Mouse (Mus musculus): Measurements from ENCODE around the gene Ms4a14. TPM values are rescaled to one million over a fixed set of nuclear protein-coding genes. Genes with fewer than 3 reads are reported as not detected.

The Ms4a14 gene
- polyA plus RNA-seq, 1 experiment from 2014 or later: 0.05 TPM

Other genes with a start within 250 kb of the Ms4a14 start
- not detected in 2 replicates for gene Ms4a8a, start 233.4 kb downstream of the Ms4a14 start, polyA plus RNA-seq (2015; fragmentation: Nextera tagmentation; extraction: Ambion mirVana)
- not detected in 2 replicates for gene 1700017D01Rik, start 183.6 kb downstream of the Ms4a14 start, polyA plus RNA-seq (2015; fragmentation: Nextera tagmentation; extraction: Ambion mirVana)
- not detected in 2 replicates for gene 1700025F22Rik, start 149.1 kb downstream of the Ms4a14 start, polyA plus RNA-seq (2015; fragmentation: Nextera tagmentation; extraction: Ambion mirVana)
- gene Ms4a13, start 117.7 kb downstream of the Ms4a14 start, polyA plus RNA-seq (2015; fragmentation: Nextera tagmentation; extraction: Ambion mirVana): not detected in 2 replicates
- not detected in 2 replicates for gene Ms4a12, start 82.0 kb downstream of the Ms4a14 start, polyA plus RNA-seq (2015; fragmentation: Nextera tagmentation; extraction: Ambion mirVana)
- not detected in 2 replicates for gene Ms4a1, start 48.2 kb downstream of the Ms4a14 start, polyA plus RNA-seq (2015; fragmentation: Nextera tagmentation; extraction: Ambion mirVana)
- not detected in 2 replicates for gene Ms4a5, start 30.6 kb downstream of the Ms4a14 start, polyA plus RNA-seq (2015; fragmentation: Nextera tagmentation; extraction: Ambion mirVana)
- gene Ms4a7, start 21.7 kb upstream of the Ms4a14 start, polyA plus RNA-seq (2015; fragmentation: Nextera tagmentation; extraction: Ambion mirVana): 2.2 TPM in 2 replicates
- gene Ms4a4a, start 61.1 kb upstream of the Ms4a14 start, polyA plus RNA-seq (2015; fragmentation: Nextera tagmentation; extraction: Ambion mirVana): 1.0 and 1.7 TPM in 2 replicates
- gene Ms4a4c, start 90.3 kb upstream of the Ms4a14 start, polyA plus RNA-seq (2015; fragmentation: Nextera tagmentation; extraction: Ambion mirVana): 0.19 and 0.53 TPM in 2 replicates
- not detected in 2 replicates for gene Ms4a4b, start 129.1 kb upstream of the Ms4a14 start, polyA plus RNA-seq (2015; fragmentation: Nextera tagmentation; extraction: Ambion mirVana)
- 1.3 and 1.7 TPM in 2 replicates for gene Ms4a6c, start 154.9 kb upstream of the Ms4a14 start, polyA plus RNA-seq (2015; fragmentation: Nextera tagmentation; extraction: Ambion mirVana)
- not detected in 2 replicates for gene Gm8369, start 171.5 kb upstream of the Ms4a14 start, polyA plus RNA-seq (2015; fragmentation: Nextera tagmentation; extraction: Ambion mirVana)
- gene Ms4a6b, start 202.1 kb upstream of the Ms4a14 start, polyA plus RNA-seq (2015; fragmentation: Nextera tagmentation; extraction: Ambion mirVana): 1.8 and 2.4 TPM in 2 replicates
- not detected in 2 replicates for gene Ms4a4d, start 222.3 kb upstream of the Ms4a14 start, polyA plus RNA-seq (2015; fragmentation: Nextera tagmentation; extraction: Ambion mirVana)

Measured in forebrain, embryonic 15.5 days (tissue).